Mouse (Mus musculus) adrenal gland, adult 18-20 months (tissue): ENCODE results near the gene Gapdhs. TPM values are rescaled to one million over a fixed set of nuclear protein-coding genes. Genes with fewer than 3 reads are reported as not detected.
A peak's percentile ranks its signal among the peaks of the same experiment; 100 is the strongest.
"Not testable (repeated sequence)": the region's sequence is repeated elsewhere in the genome, so short reads cannot be mapped to it uniquely, and the experiment has no call there.

ENCODE experiments used
- DNase-seq, 2 experiments: peaks; one replicate each; pipeline ENCODE4 v3.0.0; 2021 to 2022; ENCODE audit warnings: low spot score in 2 of 2
- total RNA-seq, 2 experiments: library from RNA; stranded (reverse); gene quantifications; 1 replicate in 1 of 2; 2 replicates in 1 of 2; pipeline ENCODE4 v1.2.3; 2021

Gapdhs gene
- total RNA-seq, 2 experiments from 2014 or later: 0.20 TPM; not detected in 1

DNA sequence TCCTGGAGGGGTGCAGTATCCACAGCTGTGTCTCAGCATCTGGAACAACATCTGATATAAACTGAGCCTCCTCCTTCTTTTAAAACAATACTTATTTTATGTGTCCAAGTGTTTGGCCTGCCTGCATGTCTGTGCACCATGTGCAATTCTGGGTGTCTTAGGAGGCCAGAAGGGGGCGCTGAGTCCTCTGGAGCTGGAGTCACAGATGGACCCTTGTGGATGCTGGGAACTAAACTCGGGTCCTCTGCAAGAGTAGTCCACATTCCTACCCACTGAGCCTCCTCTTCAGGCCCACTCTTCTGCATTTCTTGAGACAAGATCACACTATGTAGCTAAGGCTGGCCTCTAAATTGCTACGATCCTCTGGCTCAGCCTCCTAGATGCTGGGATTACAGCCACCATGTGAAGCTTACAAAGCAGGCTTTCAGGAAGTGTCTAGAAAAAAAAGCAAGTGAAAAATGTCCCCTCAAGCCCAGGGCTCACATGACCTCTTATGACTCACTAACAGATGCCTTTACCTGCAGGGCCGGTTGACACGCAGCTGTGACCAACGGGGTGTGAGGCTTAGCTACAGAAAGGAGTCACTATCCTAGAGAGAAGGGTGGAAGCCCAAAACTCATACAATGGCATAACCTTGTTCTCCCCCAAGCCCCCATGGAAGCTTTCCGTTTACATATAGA lies 4.2 kb upstream of the Gapdhs start:
- no peak for DNase-seq

DNA sequence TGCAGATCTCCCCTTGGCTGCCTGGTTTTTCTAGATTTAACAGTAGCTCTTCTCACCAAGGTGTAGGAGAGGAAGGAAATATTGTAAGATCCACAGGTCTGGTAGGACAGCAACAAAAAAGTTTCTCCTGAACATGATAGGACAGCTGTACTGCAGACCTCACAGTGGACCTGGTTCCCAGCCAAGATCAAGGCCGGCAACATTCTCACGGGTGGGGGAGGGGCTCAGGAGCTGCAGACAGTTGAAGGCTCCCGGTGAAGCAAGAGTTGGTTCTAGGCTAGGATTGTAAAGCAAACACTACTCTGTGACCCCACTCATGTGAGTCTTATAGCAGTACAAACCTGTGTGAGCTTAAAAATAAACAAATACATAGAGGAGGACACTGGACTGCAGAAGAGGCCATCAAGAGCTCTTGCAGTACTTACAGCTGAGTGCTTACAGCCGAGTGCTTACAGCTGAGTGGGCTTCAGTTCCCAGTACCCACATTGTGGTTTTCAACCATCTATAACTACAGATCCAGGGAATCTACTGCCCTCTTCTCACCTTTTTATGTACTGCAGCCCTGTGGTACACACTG lies 629 bp upstream of the Gapdhs start:
- DNase-seq: no peak

DNA sequence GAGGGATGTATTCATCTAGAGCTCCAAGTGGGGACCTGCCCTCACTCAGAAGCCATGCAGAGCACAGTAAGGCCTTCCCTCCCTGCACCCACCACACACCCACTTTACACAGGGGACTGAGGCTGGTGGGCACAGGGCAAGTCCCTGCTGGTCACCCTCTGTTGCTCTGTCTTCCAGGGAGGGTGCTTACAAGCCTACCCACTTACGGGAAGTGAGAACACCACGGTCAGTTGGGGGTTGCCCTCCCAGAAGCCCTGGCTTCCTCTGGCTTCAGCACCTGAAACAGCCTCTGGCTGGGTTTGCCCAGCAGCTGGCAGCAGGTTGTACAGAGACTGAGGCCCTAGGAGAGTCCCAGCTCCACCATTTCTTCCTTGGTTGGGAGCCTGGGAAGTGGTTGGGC lies 911 bp downstream of the Gapdhs start:
- not testable (repeated sequence) for DNase-seq

DNA sequence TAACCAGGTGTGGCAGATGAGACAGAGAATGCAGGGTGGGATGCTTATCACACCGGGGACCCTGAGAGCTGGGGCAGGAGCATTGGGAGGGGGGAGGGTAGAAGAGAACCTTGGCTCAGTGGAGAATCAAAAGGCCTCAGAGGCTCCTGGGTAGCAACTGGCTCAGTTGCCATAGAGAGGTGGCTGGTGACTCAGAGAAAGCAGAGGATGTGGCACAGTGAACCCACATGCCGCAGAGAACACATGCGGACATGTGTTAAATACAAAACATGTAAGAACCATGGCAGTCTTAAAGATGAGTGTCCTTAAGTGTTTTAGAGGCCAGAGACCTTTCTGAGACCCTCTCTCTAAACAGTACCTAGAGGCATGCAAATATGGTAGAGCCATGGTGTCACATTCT lies 7.3 kb downstream of the Gapdhs start:
- DNase-seq: no peak

DNA sequence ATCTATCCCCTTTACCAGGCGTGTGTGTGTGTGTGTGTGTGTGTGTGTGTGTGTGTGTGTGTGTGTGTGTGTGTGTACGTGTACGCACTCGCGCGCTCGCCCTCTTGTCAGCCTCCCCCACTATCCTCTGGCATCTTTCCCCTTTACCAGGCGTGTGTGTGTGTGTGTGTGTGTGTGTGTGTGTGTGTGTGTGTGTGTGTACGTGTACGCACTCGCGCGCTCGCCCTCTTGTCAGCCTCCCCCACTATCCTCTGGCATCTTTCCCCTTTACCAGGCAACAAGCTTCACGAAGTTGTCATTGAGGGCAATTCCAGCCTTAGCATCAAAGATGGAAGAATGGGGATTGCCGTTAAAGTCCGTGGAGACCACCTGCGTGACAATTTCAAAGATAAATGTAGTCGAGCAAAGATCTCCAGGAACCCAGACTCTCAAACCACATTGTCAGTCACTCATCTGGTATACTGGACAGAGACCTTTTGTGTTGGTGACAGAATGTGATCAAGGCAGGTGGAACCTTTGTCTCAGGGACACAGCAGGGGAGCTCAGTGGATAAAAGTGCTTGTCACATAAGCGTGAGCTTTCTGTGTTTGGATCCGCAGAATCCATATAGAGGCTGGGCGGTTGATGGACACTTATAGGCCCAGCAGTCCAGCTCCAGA lies 13.3 kb downstream of the Gapdhs start:
- not testable (repeated sequence) for DNase-seq

DNA sequence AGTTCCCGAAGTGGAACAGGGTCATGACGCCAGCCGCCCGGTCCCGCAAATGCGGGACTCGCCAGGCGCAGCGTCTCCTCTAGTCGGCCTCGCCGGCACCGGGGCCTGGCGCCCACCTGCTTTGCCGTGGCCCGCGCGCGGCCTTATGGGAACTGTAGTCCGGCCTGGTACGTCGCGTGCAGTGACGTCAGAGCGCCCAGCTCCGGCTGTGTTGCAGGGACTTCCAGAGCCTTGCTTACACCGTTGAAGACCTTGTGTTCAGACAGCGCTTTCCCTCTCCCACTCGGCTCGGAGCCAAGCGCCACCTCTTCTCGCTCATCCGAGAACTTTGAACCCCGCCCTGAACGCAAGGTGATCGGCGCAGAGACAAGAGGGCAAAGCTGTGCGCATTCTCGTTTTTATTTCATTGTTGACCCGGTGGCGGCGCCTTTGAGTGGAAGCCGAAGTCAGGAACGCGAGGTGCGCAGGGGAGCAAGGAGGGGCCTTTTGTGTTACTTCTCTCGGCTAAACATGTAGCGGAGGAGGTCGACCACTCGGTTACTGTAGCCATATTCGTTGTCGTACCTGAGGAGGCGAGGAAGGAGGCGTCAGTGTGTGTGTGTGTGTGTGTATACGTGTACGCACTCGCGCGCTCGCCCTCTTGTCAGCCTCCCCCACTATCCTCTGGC lies 14.0 kb downstream of the Gapdhs start, which contains the start of gene Tmem147:
TSS of gene Tmem147 (minus strand) at position 145 of the 668 bp plus-strand sequence.
- DNase-seq: peak; percentile 96 to 97

DNA sequence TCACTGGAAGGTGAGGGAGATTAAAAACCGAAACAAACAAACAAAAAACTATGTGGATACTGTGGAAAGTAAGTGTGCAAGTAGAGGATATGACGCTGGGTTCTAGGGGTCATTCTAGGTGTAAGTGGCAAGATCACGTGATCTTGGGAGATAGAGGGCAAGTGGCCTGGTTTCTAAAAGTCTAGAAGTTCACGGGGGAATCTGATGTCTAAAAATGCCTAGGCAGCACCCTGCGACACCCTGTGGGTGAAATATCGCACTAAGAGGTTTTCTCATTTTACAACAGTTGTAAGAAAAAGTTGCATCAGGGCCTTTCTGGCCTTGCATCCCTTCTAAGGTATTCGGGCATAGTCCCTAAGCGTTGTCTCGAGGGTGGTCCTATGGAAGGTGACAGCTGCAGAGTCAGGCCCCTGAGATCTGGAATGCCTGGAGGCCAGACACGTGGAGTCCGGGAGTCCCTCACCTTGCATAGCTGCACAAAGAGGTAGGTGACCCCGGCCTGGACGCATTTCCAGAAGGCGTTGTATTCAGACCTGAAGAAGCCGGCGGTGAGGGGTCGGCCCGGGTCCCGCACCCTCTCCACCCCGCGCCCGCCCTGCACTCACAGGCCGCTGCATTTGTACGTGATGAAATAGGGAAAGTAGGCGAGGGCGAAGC lies 14.6 kb downstream of the Gapdhs start:
- no peak for DNase-seq

DNA sequence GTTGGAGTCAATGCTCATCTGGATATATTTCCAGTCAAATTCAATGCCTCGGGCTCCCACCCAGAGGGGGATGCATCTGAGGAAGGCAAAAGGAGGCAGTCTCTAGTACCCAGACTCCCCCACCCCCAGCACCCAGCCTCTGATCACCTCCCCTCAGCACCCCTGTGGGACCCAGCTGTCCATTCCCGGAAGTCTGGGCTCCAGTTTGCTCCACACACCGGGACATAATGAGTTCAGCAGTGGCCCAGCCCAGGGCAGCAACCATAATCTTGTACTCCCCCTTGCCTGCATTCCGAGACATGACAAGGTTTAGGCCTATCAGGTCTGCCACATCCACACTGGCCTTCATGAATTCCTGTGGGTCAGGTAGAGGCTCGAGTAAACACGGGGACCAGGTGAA lies 15.3 kb downstream of the Gapdhs start:
- no peak for DNase-seq

DNA sequence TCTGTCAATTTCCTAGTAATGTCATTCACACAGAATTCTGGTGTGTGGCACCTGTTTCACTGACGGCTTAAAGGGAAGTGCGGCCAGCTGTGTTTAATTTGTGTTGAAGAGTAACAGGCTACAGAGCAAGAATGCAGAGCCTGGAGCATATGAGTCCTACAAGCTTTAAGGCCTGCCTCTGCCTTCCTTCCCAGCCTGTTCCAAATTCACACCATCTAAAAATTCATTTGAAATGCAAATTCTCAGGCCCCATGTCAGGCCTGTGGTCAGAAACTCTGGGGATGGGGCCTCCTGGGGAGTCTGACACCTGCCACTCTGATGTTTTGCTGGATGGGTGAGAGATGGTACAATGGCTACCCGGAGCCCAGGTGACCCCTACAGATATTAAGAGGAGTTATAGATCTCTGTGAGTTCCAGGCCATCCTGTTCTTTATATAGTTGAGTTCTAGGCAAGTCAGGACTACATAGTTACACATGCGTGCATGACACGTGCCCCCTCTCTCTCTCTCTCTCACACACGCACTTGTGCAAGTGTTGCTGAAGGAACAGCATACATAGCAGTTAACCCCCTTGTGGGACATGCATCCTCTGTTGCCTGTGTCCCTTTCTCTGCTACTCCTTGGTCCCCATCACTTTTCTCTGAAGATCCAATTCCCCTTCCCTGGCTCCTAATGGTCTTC lies 20.1 kb downstream of the Gapdhs start:
- DNase-seq: no peak

DNA sequence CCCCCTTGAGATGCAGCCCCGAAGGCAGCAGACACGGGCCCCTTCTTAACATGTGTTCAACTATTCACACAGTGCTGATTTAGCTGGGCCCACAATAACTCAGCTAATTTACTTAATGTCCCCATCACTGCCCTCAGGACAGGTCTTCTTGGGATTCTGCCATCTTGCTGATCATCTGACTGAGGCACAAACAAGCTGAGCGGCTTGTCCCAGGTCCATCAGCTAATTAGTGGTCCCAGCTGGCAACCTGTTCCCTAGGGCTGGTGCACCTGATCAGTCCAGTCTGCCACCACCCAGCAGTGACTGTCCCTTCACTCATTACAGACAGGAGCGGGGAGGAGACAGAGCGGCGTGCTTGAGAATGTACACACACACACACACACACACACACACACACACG lies 22.2 kb downstream of the Gapdhs start:
- DNase-seq: no peak

DNA sequence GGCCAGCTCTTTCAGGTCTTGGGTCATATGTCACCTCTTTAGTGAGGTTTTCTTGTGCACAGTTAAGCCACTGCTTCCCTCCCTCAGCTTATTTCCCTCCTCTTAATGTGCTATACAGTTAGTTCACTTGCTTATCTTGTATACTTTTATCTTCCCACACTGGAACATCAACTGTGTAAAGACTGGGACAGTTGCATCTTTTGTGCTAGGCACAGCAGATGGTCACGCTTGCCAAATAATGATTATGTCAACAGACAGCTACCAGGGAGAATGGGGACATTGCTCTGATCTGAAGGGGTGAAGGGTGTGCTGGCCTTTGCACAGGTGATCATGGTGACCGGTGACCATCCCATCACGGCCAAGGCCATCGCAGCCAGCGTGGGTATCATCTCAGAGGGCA lies 23.8 kb downstream of the Gapdhs start:
- DNase-seq: no peak

DNA sequence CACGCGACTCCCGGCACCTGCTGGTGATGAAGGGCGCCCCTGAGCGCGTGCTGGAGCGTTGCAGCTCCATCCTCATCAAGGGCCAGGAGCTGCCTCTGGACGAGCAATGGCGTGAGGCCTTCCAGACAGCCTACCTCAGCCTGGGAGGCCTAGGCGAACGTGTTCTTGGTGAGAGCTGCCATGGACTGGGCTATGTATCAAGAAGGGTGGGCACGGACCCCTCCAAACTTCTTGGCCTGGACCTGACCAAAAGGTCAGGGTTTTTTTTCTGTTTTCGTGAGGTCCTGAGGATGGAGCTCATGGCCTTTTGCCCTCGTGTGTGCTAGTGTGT lies 25.8 kb downstream of the Gapdhs start:
- no peak for DNase-seq

DNA sequence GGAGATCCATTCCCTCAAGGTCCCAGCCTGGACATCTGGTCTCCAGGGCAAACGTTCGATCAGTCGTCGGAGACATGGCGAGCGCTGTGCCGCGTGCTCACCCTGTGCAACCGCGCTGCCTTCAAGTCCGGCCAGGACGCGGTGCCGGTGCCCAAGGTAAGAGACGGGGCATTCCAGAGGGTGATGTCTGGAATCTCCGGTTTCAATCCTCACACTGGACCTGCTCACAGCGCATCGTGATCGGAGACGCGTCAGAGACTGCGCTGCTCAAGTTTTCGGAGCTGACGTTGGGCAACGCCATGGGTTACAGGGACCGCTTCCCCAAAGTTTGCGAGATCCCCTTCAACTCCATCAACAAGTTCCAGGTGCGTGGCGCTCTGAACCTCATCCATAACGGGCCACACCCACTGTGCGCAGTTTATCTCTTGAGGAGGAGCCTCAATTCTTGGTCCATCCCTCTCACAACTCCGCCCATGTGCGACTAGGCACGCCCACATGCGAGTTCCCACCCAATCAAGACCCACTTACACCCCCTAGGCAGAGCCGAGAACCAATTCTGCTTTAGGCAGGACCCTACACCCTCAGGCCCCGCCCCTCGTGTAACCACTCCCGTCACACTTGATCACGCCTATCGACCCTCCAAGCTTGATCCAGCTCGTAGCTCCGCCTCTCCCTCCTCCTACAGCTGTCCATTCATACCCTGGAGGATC lies 26.3 kb downstream of the Gapdhs start:
- DNase-seq: peak; percentile 66 to 76

DNA sequence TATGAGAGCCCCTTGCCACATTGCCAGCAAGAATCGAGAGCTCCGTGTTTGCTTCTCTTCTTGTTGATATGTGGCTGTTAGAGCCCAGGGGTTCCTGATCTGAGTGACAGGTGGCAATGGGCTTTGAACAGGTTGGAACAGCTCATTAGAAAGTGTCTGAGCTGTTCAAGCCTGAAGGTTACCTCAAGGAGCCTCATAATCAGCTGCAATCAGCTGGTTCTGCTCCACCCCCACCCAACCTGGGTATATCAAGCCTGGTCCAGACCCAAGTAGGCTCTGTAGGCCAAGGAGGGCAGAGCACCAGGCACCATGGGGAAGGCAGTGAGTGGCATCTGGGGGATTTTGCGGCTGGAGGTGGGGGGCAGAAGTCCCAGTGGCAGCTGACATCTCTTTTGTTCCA lies 31.5 kb downstream of the Gapdhs start, which contains the start of gene Atp4a:
TSS of gene Atp4a (plus strand) at position 268 of the 400 bp plus-strand sequence.
- no peak for DNase-seq

DNA sequence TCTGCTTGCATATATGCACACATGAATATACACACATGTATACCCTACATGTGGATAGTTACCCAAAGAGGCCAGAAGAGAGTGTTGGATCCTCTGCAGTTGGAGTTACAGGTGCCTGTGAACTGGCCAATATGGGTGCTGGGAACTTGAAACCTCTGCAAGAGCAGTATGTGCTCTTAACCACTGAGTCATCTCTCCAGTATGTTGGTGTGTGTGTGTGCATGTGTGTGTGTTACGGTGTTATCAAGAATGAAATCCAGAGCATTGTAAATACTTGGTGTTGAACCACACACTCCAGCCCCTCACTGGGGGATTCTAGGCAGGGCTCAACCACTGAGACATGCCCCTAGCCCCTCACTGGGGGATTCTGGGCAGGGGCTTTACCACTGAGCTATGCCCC lies 36.0 kb downstream of the Gapdhs start:
- DNase-seq: no peak

DNA sequence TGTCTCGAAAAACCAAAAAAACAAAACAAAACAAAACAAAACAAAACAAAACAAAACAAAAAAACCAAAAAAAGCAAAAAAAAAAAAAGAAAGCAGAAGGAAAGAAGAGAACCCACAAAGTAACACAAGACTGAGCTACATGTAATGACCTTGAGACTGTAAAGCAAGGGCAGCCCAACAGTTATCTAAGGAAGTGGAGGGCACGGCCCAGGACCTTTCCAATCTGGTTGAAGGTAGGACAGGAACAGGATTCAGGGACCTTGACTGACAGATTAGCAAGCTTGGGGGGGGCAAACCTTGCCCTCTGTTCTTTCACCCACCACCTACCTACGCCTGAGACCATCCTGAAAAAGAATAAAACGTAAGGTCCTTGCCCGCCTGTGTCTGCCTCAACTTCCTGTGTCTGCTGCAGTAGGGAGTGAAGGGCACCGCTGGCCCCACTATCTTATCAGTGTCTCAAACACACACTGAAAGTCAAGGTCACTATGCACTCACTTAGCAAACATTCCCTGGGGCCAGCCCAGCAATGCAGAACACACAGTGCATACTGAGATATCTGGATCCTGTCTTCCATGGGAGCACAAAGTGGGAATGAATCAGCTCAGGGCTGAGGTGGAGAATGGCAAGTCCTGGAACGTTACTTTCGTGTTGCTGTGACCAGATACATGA lies 37.1 kb downstream of the Gapdhs start:
- DNase-seq: peak; percentile 26 to 42

DNA sequence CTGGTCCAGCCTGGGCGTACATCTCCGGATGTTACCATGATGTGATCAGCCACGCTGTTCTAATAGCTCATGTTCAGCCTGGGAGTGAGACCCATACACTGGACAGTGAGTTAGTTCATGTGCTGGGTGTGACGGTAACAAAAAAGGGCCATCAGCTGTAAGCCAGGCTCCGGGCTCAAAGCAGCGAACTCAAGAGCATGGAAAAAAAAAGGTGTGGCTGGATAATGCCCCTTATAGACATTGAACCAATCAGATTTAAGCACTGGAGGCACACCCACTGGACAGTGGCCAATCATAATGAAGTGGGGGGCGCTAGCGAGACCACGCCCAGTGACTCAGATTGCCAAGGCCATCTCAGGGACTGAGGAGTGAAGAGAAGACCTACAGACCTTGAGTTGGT lies 44.9 kb downstream of the Gapdhs start, which contains the start of gene 2200002J24Rik:
TSS of gene 2200002J24Rik (plus strand) at position 338 of the 400 bp plus-strand sequence.
- peak; percentile 46 to 62 for DNase-seq

DNA sequence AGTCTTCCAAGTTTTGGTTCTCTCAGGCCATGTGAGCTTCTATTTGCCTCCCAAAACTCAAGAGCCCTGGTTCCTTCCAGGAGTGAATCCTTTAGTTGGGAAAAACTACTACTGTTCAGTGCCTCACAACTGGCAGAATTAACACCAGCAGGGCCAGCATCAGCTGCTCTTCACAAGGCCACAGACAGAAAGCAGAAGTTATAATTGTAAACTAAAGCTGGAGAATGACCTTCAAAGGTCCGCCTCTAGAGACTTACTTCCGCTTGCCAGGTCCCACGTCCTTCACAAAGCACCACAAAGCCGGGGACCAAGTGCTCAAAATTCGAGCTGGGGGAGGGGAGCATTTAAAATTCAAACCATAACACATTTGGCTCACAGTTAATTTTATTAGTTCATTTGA lies 45.4 kb downstream of the Gapdhs start:
- DNase-seq: no peak

DNA sequence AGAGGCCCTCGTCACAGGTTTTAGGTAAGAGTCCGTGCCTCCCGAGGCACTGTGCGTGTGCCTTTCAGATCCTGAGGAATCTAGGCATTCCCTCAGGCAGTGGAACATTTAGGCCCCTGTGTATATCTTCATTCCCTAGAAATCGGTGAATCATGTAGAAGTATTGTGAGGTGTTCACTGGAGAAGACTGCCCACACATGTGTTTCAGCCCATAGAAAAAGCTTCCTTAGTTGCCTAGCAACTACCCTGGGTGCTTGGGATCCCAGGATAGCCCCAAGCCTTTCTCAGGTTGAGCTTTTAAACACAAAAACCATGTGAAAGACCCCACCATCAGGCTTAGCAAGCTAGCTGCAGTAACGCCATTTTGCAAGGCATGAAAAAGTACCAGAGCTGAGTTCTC lies 55.2 kb downstream of the Gapdhs start:
- DNase-seq: no peak

DNA sequence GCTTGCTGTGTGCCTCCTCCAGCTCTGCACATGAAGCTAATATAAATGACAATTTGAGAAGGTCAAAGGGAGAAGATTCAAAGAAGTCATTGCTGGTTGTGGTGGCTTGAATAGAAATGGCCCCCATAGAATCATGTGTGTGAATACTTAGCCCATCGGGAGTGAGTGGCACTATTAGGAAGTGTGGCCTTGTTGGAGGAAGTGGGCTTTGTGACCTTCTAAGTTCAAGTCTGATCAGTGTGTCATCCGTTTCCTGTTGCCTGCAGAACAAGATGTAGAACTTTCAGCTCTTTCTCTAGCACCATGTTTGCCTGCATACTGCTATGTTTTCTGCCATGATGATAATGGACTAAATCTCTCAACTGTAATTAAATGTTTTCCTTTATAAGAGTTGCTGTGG lies 60.1 kb downstream of the Gapdhs start:
- no peak for DNase-seq
